Mouse (Mus musculus) MEL (cell line): ENCODE results near the gene Xkr7.

Source experiments
- CTCF ChIP-seq, 3 experiments: IDR thresholded peaks in 2 of 3; conservative IDR thresholded peaks in 1 of 3; 2 replicates each; pipeline ENCODE4 v1.5.1; 2011 to 2012; ENCODE audit warnings: low read length in 3 of 3, low read depth in 2 of 3, mild to moderate bottlenecking in 2 of 3, improper control_type of control experiment in 1 of 3, inconsistent platforms in 1 of 3, mixed read lengths in 1 of 3, moderate library complexity in 1 of 3; ENCODE audit not compliant: control insufficient read depth in 1 of 3, insufficient read depth in 1 of 3, poor library complexity in 1 of 3, severe bottlenecking in 1 of 3
- EP300 ChIP-seq, 2 experiments: IDR thresholded peaks; 2 replicates each; pipeline ENCODE4 v1.6.1; 2011; ENCODE audit warnings: improper control_type of control experiment in 2 of 2, low read length in 2 of 2, low read depth in 1 of 2, mild to moderate bottlenecking in 1 of 2
- MAX ChIP-seq: IDR thresholded peaks from 2 replicates; pipeline ENCODE4 v1.6.1; 2011; ENCODE audit warnings: low read length, improper control_type of control experiment
- MAZ ChIP-seq: IDR thresholded peaks from 2 replicates; pipeline ENCODE4 v1.6.1; 2012; ENCODE audit warnings: low read depth, mild to moderate bottlenecking, inconsistent platforms, low read length, improper control_type of control experiment
- POLR2A ChIP-seq, 2 experiments: IDR thresholded peaks; 2 replicates each; pipeline ENCODE4 v1.6.1; 2011 to 2012; ENCODE audit warnings: low read length in 2 of 2, mild to moderate bottlenecking in 2 of 2, control low read depth in 1 of 2, improper control_type of control experiment in 1 of 2, low read depth in 1 of 2, moderate library complexity in 1 of 2; ENCODE audit not compliant: control insufficient read depth in 1 of 2, insufficient read depth in 1 of 2, poor library complexity in 1 of 2
- UBTF ChIP-seq: IDR thresholded peaks from 2 replicates; pipeline ENCODE4 v1.6.1; 2012; ENCODE audit warnings: low read depth, mild to moderate bottlenecking, inconsistent platforms, low read length, improper control_type of control experiment, moderate library complexity, borderline replicate concordance; ENCODE audit not compliant: insufficient read depth
- USF1 ChIP-seq: IDR thresholded peaks from 2 replicates; pipeline ENCODE4 v1.6.1; 2014; ENCODE audit warnings: low read depth, mild to moderate bottlenecking, inconsistent platforms, low read length, improper control_type of control experiment, moderate library complexity

GRCm38 (mm10) chr2:152985582-152985981 lies 46.1 kb upstream of the Xkr7 start:
- no peak for TF ChIP-seq CTCF (IDR thresholded peaks at IDR 0.05 in 2 of 3, conservative IDR thresholded peaks at IDR 0.05 in 1 of 3; ENCODE audit: control insufficient read depth in 1 of 3, insufficient read depth in 1 of 3, low read depth in 2 of 3, low read length in 3 of 3, poor library complexity in 1 of 3, severe bottlenecking in 1 of 3)
- TF ChIP-seq USF1, result no peak
- no peak for TF ChIP-seq MAX
- TF ChIP-seq UBTF, result no peak
- no peak for TF ChIP-seq EP300 (IDR thresholded peaks at IDR 0.05; ENCODE audit: low read depth in 1 of 2, low read length in 2 of 2)
- TF ChIP-seq POLR2A (IDR thresholded peaks at IDR 0.05; ENCODE audit: control insufficient read depth in 1 of 2, insufficient read depth in 1 of 2, low read depth in 1 of 2, low read length in 2 of 2, poor library complexity in 1 of 2), result no peak
- no peak for TF ChIP-seq MAZ
